Mouse (Mus musculus) hindbrain, embryonic 13.5 days (tissue): ENCODE data around the gene Gm20388. TPM values are rescaled to one million over a fixed set of nuclear protein-coding genes. Genes with fewer than 3 reads are reported as not detected.

Experiments
- ATAC-seq: fragments of 200-750 bp; cut with Nextera tagmentation; 2 replicates; pipeline ENCODE4 v1.8.0; 2017; ENCODE audit warnings: moderate TSS enrichment; ENCODE audit not compliant: low FRiP score
- H3K27ac ChIP-seq: fragments of 300-500 bp; sonication (generic); 2 replicates; pipeline ENCODE4 v1.5.1; 2015; ENCODE audit warnings: inconsistent platforms, mild to moderate bottlenecking, moderate library complexity
- H3K27me3 ChIP-seq: fragments of 300-500 bp; sonication (generic); 2 replicates; pipeline ENCODE4 v1.6.1; 2015; ENCODE audit warnings: mild to moderate bottlenecking, inconsistent platforms
- H3K36me3 ChIP-seq: fragments of 300-500 bp; sonication (generic); 2 replicates; pipeline ENCODE4 v1.6.1; 2015; ENCODE audit warnings: mild to moderate bottlenecking, inconsistent platforms
- H3K4me1 ChIP-seq: fragments of 300-500 bp; sonication (generic); replicated peaks from 2 replicates; pipeline ENCODE4 v1.6.1; 2015; ENCODE audit warnings: inconsistent platforms
- H3K4me2 ChIP-seq: fragments of 300-500 bp; sonication (generic); 2 replicates; pipeline ENCODE4 v1.6.1; 2015; ENCODE audit warnings: inconsistent platforms, mild to moderate bottlenecking, moderate library complexity
- H3K4me3 ChIP-seq: fragments of 300-500 bp; sonication (generic); 2 replicates; pipeline ENCODE4 v1.5.1; 2015; ENCODE audit warnings: mild to moderate bottlenecking, inconsistent platforms
- H3K9ac ChIP-seq: fragments of 300-500 bp; sonication (generic); 2 replicates; pipeline ENCODE4 v1.6.1; 2015; ENCODE audit warnings: mild to moderate bottlenecking, inconsistent platforms
- H3K9me3 ChIP-seq: fragments of 300-500 bp; sonication (generic); 2 replicates; pipeline ENCODE4 v1.6.1; 2016; ENCODE audit warnings: inconsistent platforms
- WGBS: fragments of 180-500 bp; shearing (Covaris S2); methylation state at CpG from one replicate; pipeline ENCODE4 v1.1.7; 2015; 5-methylcytosine and 5-hydroxymethylcytosine counted together
- polyA plus RNA-seq: library from polyadenylated mRNA; unstranded; fragments of >200 nt; fragmentation: Nextera tagmentation; extraction: Ambion mirVana; gene quantifications from 2 replicates; pipeline ENCODE4 v1.2.1, GENCODE M21; 2015

The Gm20388 gene
- polyA plus RNA-seq, 1 experiment from 2014 or later: 1.9 TPM

- Histone ChIP-seq H3K27ac (peak overlapping the region; percentile 44; the same call in 1 of the 2 replicates), H3K9me3 (no peaks in the 10 kb centered on the region), H3K4me3 (no peak overlapping the region), H3K9ac (no peak overlapping the region), H3K27me3 (peaks cover 13% of the 10 kb centered on the region), H3K4me2 (no peak overlapping the region), H3K4me1 (peaks cover 4% of the 10 kb centered on the region), H3K36me3 (no peaks in the 10 kb centered on the region)
- WGBS: 71% methylated on average over 3 of the region's 3 CpGs
- no peak for ATAC-seq
Observed at GRCm38 (mm10) chr8:121912831-121913230, 2002.2 kb downstream of the Gm20388 start.

- no peak overlapping the region for H3K27ac ChIP-seq
- no peaks in the 10 kb centered on the region for H3K9me3 ChIP-seq
- no peak overlapping the region for H3K4me3 ChIP-seq
- ATAC-seq: no peak
- H3K4me1 ChIP-seq: no peaks in the 10 kb centered on the region
- peaks cover 13% of the 10 kb centered on the region for H3K27me3 ChIP-seq
- H3K9ac ChIP-seq: no peak overlapping the region
- 80% methylated on average over 8 of the region's 8 CpGs for WGBS
- H3K36me3 ChIP-seq: no peaks in the 10 kb centered on the region
- H3K4me2 ChIP-seq: no peak overlapping the region
Observed at GRCm38 (mm10) chr8:121913378-121913777, 2002.7 kb downstream of the Gm20388 start.

DNA sequence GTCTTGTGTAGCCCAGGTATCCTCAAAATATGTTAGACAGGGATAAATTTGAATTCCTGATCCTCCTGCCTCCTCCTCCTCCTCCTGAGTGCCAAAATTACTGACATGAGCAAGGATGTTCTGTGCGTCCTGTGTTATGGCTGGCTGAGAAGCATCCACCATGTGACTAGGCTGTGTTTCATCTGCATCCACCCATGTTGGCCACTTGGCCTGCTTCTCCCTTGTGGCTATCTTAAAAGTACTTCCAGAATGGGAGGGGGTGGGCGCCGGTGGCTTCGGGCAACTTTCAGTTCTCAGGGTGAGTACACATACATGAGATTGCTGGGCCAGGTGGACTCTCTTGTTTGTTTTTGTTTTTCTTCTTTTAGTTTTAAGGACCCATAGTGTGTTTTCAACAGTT, 2008.5 kb downstream of the Gm20388 start:
- H3K9ac ChIP-seq: no peak overlapping the region
- H3K4me3 ChIP-seq: no peak overlapping the region
- WGBS: 68% methylated on average over 4 of the region's 4 CpGs
- 0 out of 2 replicates have a peak, but pooled peaks cover 4% of the 10 kb centered on the region for H3K27me3 ChIP-seq
- H3K36me3 ChIP-seq: no peaks in the 10 kb centered on the region
- no peak for ATAC-seq
- H3K4me2 ChIP-seq: no peak overlapping the region
- H3K27ac ChIP-seq: no peak overlapping the region
- no peaks in the 10 kb centered on the region for H3K9me3 ChIP-seq
- peaks cover 10% of the 10 kb centered on the region for H3K4me1 ChIP-seq

DNA sequence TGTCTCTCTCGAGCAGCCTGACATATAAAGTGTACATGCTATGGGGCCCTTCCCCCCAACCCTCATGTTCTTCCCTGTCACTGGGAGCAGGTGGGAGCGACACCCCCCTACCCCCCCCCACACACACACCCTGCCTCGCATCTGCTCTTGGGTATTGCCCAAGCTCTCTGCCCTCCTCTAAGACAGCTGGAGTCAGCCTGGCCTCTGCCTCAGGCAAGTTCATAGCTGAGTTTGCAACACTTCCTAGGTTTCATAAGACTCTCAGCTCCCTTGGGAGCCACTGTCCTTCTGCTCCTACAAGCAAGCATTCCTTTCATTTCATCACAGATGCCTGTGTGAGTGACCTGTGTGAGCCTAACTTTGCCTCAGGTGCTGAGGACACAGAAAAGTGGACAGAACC, 2009.1 kb downstream of the Gm20388 start:
- Histone ChIP-seq H3K4me2 (no peak overlapping the region), H3K4me1 (peaks cover 10% of the 10 kb centered on the region), H3K27ac (no peak overlapping the region), H3K9me3 (no peaks in the 10 kb centered on the region), H3K27me3 (0 out of 2 replicates have a peak, but pooled peaks cover 4% of the 10 kb centered on the region), H3K4me3 (no peak overlapping the region), H3K9ac (no peak overlapping the region), H3K36me3 (no peaks in the 10 kb centered on the region)
- 0 out of 2 replicates have a peak, but pooled peaks have one; percentile 24 for ATAC-seq
- WGBS: 40% methylated on average over 3 of the region's 3 CpGs

GRCm38 (mm10) chr8:121921582-121921981, 2010.9 kb downstream of the Gm20388 start:
- no peak overlapping the region for H3K4me2 ChIP-seq
- H3K27ac ChIP-seq: peak overlapping the region; percentile 46
- no peaks in the 10 kb centered on the region for H3K27me3 ChIP-seq
- peaks cover 10% of the 10 kb centered on the region for H3K4me1 ChIP-seq
- 69% methylated on average over 8 of the region's 8 CpGs for WGBS
- H3K9ac ChIP-seq: no peak overlapping the region
- H3K4me3 ChIP-seq: no peak overlapping the region
- H3K36me3 ChIP-seq: no peaks in the 10 kb centered on the region
- no peak for ATAC-seq
- no peaks in the 10 kb centered on the region for H3K9me3 ChIP-seq

- Histone ChIP-seq H3K9me3 (no peaks in the 10 kb centered on the region), H3K36me3 (no peaks in the 10 kb centered on the region), H3K4me3 (no peak overlapping the region), H3K9ac (no peak overlapping the region), H3K27ac (peak overlapping the region; percentile 46; the same call in 1 of the 2 replicates), H3K4me2 (no peak overlapping the region), H3K27me3 (no peaks in the 10 kb centered on the region), H3K4me1 (peaks cover 10% of the 10 kb centered on the region)
- WGBS: 74% methylated on average over 8 of the region's 8 CpGs
- ATAC-seq: no peak
Observed at GRCm38 (mm10) chr8:121922101-121922500, 2011.5 kb downstream of the Gm20388 start.

- no peak for ATAC-seq
- no peaks in the 10 kb centered on the region for H3K27me3 ChIP-seq
- no peaks in the 10 kb centered on the region for H3K9me3 ChIP-seq
- no peak overlapping the region for H3K9ac ChIP-seq
- no peak overlapping the region for H3K4me2 ChIP-seq
- 94% methylated on average over 5 of the region's 5 CpGs for WGBS
- no peak overlapping the region for H3K27ac ChIP-seq
- no peak overlapping the region for H3K4me3 ChIP-seq
- peaks cover 7% of the 10 kb centered on the region for H3K4me1 ChIP-seq
- no peaks in the 10 kb centered on the region for H3K36me3 ChIP-seq
Observed at GRCm38 (mm10) chr8:121924681-121925080, 2014.0 kb downstream of the Gm20388 start.

- no peaks in the 10 kb centered on the region for H3K36me3 ChIP-seq
- no peak for ATAC-seq
- H3K9ac ChIP-seq: no peak overlapping the region
- no peak overlapping the region for H3K4me3 ChIP-seq
- peaks cover 5% of the 10 kb centered on the region; the same call in 1 of the 2 replicates for H3K4me1 ChIP-seq
- H3K27ac ChIP-seq: no peak overlapping the region
- no peak overlapping the region for H3K4me2 ChIP-seq
- H3K27me3 ChIP-seq: no peaks in the 10 kb centered on the region
- H3K9me3 ChIP-seq: no peaks in the 10 kb centered on the region
- 28% methylated on average over 10 of the region's 10 CpGs for WGBS
Observed at GRCm38 (mm10) chr8:121925624-121926023, 2015.0 kb downstream of the Gm20388 start.

DNA sequence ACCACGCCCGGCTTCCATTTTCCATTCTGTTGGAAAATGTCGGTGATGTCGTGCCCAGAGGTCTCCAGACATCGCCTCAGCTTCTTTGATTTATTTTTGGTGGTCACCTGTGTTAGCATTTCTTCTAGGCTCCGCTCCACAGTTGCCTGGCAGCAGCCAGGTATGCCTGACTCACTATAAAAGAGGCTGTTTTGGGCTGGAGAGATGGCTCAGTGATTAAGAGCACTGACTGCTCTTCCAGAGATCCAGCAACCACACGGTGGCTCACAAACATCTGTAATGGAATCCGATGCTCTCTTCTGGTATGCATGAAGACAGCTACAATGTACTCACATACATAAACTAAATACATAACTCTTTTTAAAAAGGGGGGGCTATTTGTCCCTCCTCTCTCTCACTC, 2015.6 kb downstream of the Gm20388 start:
- Histone ChIP-seq H3K9me3 (no peaks in the 10 kb centered on the region), H3K27me3 (no peaks in the 10 kb centered on the region), H3K36me3 (no peaks in the 10 kb centered on the region), H3K27ac (no peak overlapping the region), H3K4me2 (no peak overlapping the region), H3K9ac (no peak overlapping the region), H3K4me3 (no peak overlapping the region), H3K4me1 (peaks cover 4% of the 10 kb centered on the region; the same call in 1 of the 2 replicates)
- ATAC-seq: no peak
- 75% methylated on average over 8 of the region's 8 CpGs for WGBS

GRCm38 (mm10) chr8:121927316-121927715, 2016.7 kb downstream of the Gm20388 start:
- no peak overlapping the region for H3K9ac ChIP-seq
- no peak for ATAC-seq
- H3K27me3 ChIP-seq: no peaks in the 10 kb centered on the region
- H3K4me1 ChIP-seq: peaks cover 4% of the 10 kb centered on the region; the same call in 1 of the 2 replicates
- H3K27ac ChIP-seq: no peak overlapping the region
- H3K9me3 ChIP-seq: no peaks in the 10 kb centered on the region
- H3K36me3 ChIP-seq: no peaks in the 10 kb centered on the region
- 49% methylated on average over 8 of the region's 8 CpGs for WGBS
- no peak overlapping the region for H3K4me3 ChIP-seq
- H3K4me2 ChIP-seq: no peak overlapping the region

GRCm38 (mm10) chr8:121930047-121930446, 2019.4 kb downstream of the Gm20388 start:
- no peak for ATAC-seq
- 94% methylated on average over 4 of the region's 4 CpGs for WGBS
- Histone ChIP-seq H3K9ac (no peak overlapping the region), H3K27me3 (no peaks in the 10 kb centered on the region), H3K4me3 (no peak overlapping the region), H3K4me2 (no peak overlapping the region), H3K4me1 (peaks cover 20% of the 10 kb centered on the region), H3K9me3 (no peaks in the 10 kb centered on the region), H3K27ac (no peak overlapping the region), H3K36me3 (no peaks in the 10 kb centered on the region)

DNA sequence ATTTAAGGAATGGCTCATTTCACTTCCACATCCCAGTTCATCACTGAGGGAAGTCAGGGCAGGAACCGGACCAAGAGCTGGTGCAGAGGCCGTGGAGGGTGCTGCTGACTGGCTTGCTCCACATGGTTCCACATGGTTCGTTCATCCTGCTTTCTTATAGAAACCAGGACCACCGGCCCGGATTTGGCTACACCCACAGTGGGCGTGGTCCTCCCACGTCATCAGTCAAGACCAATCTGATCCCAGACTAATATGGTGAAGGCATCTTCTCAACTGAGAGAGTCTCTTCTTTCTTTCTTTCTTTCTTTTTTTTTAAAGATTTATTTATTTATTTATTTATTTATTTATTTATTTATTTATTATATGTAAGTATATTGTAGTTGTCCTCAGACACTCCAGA, 2020.9 kb downstream of the Gm20388 start:
- ATAC-seq: no peak
- Histone ChIP-seq H3K4me2 (no peak overlapping the region), H3K27ac (no peak overlapping the region), H3K36me3 (no peaks in the 10 kb centered on the region), H3K27me3 (no peaks in the 10 kb centered on the region), H3K4me3 (no peak overlapping the region), H3K9me3 (no peaks in the 10 kb centered on the region), H3K4me1 (peaks cover 35% of the 10 kb centered on the region), H3K9ac (no peak overlapping the region)
- 87% methylated on average over 7 of the region's 7 CpGs for WGBS

- no peaks in the 10 kb centered on the region for H3K27me3 ChIP-seq
- H3K36me3 ChIP-seq: no peaks in the 10 kb centered on the region
- WGBS: 74% methylated on average over 12 of the region's 12 CpGs
- no peaks in the 10 kb centered on the region for H3K9me3 ChIP-seq
- no peak overlapping the region for H3K4me2 ChIP-seq
- ATAC-seq: no peak
- peak overlapping the region; percentile 8; the same call in 1 of the 2 replicates for H3K9ac ChIP-seq
- no peak overlapping the region for H3K4me3 ChIP-seq
- H3K27ac ChIP-seq: no peak overlapping the region
- H3K4me1 ChIP-seq: peaks cover 40% of the 10 kb centered on the region
Observed at GRCm38 (mm10) chr8:121932026-121932667, 2021.5 kb downstream of the Gm20388 start.
